Mouse (Mus musculus) embryonic fibroblast, embryonic 13.5 days (primary cell): Measurements from ENCODE around the gene Lrrc25.

Source experiments
- CTCF ChIP-seq: IDR thresholded peaks from 2 replicates; pipeline ENCODE4 v1.5.1; 2011; ENCODE audit warnings: mild to moderate bottlenecking, control low read depth, low read length, moderate library complexity, borderline replicate concordance; ENCODE audit not compliant: insufficient read depth
- POLR2A ChIP-seq: IDR thresholded peaks from 2 replicates; pipeline ENCODE4 v1.6.1; 2011; ENCODE audit warnings: low read depth, mild to moderate bottlenecking, control low read depth, low read length, moderate library complexity

GRCm38 (mm10) chr8:70625104-70625503, 9.1 kb downstream of the Lrrc25 start:
- TF ChIP-seq CTCF (0 out of 2 replicates have a peak, but pooled peaks have one; percentile 25), POLR2A (no peak)
